Mouse (Mus musculus) liver (tissue): Measurements from ENCODE around the gene Kcng3.

Experiments
- DNase-seq: peaks from one replicate; pipeline ENCODE4 v3.0.0-alpha.2; 2020; ENCODE audit warnings: mixed read lengths

Kcng3 gene

DNA sequence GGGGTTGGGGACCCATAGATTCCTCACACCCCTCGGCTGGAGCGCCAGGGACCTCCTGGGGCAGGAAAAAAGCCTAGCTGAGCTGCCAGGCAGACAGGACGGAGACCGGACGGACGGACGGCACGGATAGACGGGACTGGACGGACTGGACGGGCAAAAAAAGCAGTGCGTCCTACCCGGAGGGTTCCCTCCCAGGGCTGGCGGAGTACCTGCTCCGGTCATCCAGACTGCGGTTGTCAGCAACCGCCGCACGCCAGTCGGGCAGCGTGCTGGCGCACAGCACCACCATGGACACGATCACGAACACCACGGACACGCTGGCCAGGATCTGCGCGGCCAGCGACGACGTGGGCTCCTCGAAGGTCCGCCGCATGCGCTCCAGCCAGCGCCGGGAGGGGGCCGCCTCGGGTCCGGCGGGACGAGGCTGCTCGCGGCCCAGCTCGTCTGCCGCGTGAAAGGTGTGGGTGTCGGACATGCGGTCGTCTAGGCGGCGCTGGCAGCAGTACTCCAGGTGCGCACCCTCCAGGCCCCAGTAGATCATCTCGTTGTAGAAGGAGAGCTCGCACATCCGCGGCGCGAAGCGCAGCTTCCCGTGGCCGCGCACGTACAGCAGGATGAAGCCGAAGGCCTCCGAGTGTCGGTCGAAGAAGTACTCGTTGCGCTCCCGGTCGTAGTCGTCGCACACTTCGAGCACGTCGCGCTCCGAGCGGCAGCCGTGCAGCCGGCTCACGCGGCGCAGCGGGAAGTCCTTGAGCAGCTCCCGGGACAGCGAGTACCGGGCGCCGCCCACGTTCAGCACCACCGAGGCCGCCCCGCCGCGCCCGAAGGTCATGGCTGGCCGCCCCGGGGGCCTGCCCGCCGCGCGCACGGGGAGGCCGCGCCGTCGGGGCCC, 662 bp downstream of the Kcng3 start:
- DNase-seq: peak; percentile 26

DNA sequence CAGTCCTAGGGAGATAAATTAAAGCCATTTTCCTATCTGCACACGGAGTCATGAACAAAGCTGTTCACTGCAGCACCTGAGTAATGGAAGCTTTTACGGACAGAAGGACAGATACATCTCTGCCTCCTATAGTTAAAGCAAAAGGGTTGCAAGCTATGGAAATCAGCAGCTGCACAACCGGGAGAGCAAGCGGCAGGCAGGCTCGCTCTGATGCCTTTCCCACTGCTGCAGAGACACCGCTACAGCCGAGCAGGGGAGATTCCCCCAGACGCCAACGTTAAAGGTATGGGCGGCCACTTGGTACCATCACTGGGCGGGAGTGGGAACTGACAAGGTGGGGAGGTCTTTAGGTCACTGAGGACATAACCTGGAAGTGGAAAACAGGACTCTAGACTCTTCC, 17.8 kb downstream of the Kcng3 start:
- no peak for DNase-seq

DNA sequence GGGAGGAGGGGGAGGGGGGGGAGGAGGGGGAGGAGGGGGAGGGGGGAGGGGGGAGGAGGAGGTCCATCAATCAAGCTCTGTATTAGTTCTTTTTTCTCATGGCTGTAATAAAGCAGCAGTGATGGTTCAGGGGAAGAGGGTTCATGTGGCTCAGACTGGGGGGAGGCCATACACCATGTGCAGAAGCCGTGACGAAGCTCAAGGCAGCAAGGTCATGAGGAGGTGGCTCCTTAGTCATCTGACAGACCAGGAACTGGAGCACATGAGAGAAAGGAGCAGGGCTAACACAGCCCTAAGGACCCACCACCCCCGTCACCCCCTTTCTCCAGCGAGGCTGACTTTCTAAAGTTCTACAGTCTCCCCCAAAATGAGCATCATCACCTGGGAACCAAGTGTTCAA, 22.2 kb downstream of the Kcng3 start:
- no peak for DNase-seq

GRCm38 (mm10) chr17:83600976-83601375, 30.7 kb downstream of the Kcng3 start:
- no peak for DNase-seq

GRCm38 (mm10) chr17:83595966-83596365, 35.7 kb downstream of the Kcng3 start:
- no peak for DNase-seq

- no peak for DNase-seq
These were observed 37.2 kb downstream of the Kcng3 start for GRCm38 (mm10) chr17:83594526-83594925.

- no peak for DNase-seq
These were observed 38.3 kb downstream of the Kcng3 start for GRCm38 (mm10) chr17:83593396-83593795.

- peak; percentile 22 for DNase-seq
These were observed 42.9 kb downstream of the Kcng3 start for GRCm38 (mm10) chr17:83588663-83589341.

DNA sequence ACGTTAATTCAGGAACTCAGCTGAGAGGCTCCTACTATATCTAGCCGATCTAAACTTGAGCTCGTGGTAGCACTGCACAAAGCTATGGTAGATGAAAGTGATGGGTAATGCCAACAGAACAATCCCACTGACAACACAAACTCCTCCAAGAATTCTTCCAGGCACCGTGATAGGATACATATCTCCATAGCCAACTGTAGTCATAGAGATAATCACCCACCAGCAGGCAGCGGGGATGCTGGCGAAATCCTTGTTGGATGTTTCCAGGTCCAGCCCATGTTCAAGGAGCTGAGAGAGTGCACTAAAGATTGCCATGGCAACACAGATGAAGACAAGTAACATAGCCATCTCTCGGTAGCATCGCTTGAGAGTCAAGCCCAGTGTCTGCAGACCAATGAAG, 44.0 kb downstream of the Kcng3 start:
- DNase-seq: no peak

DNA sequence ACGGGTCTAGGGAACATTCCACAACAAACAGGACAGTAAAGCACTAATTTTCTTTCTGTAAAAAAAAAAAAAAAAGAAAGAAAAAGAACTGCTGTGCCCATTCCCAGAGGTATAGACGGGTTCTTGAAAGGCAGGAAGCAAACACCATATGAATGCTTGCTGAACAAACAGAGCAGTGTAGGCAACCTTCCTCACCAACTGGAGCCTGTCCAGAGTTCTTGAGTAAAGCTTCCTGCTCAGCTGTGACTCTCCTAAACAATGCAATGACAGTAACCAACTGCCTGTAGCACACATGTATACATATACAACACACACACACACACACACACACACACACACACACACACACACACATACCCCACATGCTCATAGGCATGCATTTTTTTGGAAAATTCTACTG, 49.1 kb downstream of the Kcng3 start:
- no peak for DNase-seq

DNA sequence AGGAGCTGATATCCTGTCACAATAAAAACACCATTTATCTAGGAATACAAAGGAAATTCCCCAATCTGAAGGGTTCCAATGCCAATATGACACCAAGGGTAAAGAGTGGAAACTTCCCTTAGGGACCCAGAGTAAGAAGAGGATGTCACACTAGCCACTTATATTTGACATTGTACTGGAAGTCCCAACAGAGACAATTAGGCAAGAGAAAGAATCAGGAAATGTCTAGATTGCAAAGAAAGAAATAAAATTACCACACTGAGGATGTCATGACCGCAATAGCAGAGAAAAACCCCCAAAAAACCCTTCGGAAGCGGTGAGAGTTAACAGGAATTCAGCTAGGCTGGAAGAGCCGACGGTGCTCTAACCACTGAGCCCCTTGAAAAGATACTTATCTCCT, 51.0 kb downstream of the Kcng3 start:
- no peak for DNase-seq

GRCm38 (mm10) chr17:83576810-83577371, 54.8 kb downstream of the Kcng3 start:
- no peak for DNase-seq

DNA sequence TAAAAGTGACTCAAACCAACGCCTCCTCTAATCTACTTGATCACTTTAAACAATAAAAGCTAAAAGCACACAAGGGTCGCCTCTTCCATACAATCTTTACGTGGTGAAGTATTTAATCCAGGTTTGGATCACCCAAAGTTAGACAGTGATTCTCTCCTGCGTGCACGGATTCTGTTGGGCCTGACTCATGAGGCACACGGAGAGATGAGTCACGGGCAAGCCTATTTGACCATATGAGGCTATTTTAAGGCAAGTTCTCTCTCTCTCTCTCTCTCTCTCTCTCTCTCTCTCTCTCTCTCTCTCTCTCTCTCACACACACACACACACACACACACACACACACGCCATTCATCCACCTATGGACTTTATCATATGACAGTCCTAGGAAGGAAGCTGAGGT, 57.1 kb downstream of the Kcng3 start:
- DNase-seq: no peak

DNA sequence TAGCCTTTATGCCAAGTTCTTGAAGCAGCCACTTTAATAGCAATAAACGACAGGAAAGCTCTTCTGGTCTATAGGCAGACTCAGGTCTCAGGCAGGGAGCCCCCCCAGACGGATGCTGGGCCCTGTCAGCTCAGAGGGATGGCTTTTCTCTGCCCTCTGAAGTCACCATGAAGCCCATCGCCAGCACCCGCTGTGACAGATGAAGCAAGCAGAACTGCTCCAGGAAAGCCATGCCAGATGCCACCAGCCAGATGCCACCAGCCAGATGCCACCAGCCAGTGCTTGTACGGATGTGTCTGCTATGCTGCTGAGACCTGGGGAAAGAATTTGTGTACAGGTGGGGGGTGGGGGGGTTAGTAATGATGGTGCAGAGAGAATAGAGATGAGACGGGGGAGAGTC, 58.6 kb downstream of the Kcng3 start:
- no peak for DNase-seq

DNA sequence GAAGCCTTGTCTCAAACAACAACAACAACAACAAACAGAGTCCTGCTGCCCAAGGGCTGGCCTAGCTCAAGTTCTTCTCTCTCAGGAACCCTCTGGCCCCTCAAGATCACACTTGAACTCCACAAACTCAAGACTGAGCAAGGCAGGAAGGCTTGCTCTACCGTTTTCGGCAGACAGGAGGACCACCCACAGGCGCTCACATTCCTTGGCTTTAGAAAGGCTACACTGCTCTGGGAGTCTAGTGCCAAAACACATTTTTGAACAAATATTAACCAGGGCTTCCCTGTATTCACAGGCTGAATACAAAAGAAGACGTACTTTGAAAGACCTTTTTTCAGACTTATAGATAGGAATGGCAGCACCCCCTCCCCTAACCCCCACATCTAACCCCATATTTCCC, 59.3 kb downstream of the Kcng3 start:
- DNase-seq: no peak

DNA sequence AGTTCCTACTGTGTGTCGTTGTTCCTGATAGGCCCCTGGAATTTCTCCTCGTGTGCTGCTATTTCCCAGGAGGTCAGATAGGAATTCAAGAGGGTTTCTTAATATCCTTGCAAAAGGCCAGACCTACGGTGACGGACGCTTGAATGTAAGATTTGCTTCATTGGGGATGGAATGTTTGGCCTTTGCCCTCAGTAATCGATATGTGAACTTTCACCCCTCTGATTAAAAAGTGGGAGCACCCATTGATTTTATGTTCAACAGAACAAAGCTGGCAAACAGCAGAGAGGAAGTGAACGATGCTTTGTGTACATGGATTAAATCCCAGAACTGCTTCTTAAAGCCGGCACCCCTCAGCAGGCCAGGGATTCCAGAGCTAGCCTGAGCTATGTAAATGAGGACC, 64.3 kb downstream of the Kcng3 start:
- no peak for DNase-seq

GRCm38 (mm10) chr17:83565506-83565905, 66.2 kb downstream of the Kcng3 start:
- no peak for DNase-seq

DNA sequence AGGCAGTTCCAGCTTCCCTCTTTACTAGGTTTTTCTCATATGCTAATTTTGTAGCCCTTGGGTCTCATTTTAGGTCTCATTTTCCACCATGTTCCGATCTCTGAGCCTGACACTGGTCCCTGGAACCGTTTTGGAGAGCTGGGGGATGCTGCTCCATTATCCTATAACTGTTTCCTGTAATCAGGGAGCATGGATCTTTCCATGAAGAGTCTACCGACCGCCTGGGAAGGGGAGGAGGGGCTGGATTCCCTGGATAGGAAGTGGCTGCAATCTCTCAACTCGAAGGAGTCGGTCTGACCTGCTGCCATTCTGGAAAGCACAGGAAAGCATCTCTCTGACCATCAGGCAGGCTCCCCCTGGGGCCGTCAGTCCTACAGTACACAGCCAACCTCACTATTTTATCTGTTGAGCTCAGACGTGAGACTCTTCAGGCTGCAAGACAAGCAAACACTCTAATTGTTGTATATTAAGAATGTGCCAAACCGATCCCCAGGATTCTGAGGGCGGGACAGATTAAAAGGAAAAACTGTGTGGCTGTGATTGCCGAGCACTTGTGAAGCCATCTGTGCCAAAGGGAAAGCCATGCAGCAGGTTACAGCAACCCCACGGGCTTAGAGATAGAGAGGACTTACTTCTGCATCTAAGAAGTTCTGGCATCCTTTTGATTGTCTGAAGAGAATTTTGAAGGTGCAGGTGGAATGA, 67.4 kb downstream of the Kcng3 start:
- no peak for DNase-seq

DNA sequence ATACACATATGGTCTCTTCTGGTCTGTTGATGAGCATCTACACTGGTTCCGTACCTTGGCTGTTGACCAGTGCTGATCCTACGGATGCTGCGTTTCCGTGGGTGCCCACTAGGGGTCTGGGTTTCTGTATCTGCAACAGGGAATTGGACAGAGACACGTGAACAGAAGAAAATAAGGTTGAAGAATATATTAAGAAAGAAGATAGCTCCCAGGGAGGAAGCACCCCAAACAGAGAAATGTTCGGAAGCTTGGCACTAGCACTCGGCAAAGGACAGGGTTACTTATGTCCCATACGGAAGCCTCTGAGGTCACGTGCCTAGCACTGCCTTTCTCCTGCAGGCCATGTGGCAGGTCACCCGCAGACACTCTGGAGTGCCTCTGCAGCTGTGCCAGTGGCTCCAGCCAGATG, 68.0 kb downstream of the Kcng3 start:
- peak; percentile 73 for DNase-seq

DNA sequence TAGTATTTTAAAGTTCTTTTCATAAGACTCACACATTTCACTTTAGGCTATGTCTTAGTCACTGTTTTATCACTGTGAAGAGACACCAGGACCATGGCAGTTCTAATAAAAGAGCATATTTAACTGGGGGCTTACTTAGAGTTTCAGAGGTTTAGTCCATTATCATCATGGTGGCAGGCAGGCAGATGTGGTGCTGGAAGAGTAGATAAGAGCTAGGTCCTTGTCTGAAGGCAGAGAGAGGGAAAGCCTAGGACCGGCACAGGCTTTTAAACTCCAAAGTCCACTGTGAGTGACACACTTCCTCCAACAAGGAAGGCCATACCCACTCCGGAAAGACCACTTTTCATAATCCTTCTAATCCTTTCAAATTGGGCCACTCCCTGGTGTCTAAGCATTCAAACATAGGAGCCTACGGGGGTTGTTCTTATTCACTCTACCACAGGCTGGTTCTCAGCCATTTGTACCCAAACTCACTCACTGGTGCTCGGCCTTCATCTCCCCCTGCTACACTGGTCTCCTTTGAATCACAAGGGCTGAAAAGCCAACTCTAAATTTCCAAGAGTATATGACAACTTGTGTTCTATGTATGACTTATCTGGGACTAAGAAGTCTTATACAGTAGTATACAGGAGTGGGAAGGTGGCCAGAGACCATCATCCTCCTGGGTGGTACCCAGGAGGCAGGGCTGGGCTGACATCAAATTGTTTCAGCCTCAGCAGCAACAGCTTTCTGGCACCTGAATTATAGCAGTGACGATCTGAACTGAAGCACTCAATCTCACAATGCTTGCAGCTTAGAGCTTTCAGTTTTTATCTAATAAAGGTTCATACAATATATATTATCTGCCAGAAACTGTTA, 69.3 kb downstream of the Kcng3 start:
- DNase-seq: peak; percentile 84

DNA sequence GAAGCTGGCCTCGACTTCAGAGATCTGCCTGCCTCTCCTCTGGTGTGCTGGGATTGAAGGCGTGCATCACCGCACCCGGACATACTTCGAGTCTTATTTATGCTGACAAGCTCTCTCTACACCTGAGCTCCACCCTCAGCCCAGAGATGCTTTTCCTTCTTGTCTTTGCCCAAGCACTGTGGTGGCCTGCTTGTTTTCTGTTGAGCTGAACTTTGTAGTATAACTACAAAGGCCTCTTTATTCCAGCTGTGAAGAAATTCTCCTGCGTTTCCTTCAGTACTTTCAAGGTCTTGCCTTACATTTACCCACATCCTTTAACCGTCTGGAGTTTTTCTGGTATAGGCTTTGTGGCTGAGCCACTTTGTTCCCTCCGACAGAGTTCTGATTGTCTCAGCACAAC, 72.6 kb downstream of the Kcng3 start:
- no peak for DNase-seq

GRCm38 (mm10) chr17:83555836-83556235, 75.9 kb downstream of the Kcng3 start:
- DNase-seq: no peak
